Mouse (Mus musculus): ENCODE data around the gene Ppip5k1. TPM values are rescaled to one million over a fixed set of nuclear protein-coding genes. Genes with fewer than 3 reads are reported as not detected.

Gene Ppip5k1
- total RNA-seq, 1 experiment from 2014 or later, result 56.6 TPM

GRCm38 (mm10) chr2:121298131-121298530 is 57.1 kb downstream of the Ppip5k1 start:
- DNase-seq, result no peak

DNA sequence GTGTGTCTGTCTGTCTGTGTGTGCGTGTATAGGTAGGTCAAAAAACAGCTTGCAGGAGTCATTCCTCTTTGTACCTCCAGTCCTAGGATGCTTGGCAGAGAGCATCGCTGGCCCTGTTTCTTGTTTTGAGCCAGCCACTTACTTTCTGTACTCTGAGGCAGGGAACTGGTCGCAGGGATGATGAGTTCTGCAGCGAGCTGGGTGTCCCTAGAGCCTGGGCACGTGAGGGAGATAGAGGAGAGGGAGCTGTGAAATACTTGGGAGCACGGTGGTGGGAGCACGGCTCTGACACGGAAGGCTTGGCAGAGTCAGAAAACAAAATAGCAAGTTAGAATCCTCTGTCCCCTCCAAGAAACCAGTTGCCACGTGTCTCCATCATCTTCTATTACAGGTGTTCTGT is 57.5 kb downstream of the Ppip5k1 start:
- DNase-seq, result no peak

- DNase-seq, result no peak
These were observed 58.4 kb downstream of the Ppip5k1 start for GRCm38 (mm10) chr2:121296754-121297231.

GRCm38 (mm10) chr2:121295608-121296571 is 59.3 kb downstream of the Ppip5k1 start:
- no peak for DNase-seq

DNA sequence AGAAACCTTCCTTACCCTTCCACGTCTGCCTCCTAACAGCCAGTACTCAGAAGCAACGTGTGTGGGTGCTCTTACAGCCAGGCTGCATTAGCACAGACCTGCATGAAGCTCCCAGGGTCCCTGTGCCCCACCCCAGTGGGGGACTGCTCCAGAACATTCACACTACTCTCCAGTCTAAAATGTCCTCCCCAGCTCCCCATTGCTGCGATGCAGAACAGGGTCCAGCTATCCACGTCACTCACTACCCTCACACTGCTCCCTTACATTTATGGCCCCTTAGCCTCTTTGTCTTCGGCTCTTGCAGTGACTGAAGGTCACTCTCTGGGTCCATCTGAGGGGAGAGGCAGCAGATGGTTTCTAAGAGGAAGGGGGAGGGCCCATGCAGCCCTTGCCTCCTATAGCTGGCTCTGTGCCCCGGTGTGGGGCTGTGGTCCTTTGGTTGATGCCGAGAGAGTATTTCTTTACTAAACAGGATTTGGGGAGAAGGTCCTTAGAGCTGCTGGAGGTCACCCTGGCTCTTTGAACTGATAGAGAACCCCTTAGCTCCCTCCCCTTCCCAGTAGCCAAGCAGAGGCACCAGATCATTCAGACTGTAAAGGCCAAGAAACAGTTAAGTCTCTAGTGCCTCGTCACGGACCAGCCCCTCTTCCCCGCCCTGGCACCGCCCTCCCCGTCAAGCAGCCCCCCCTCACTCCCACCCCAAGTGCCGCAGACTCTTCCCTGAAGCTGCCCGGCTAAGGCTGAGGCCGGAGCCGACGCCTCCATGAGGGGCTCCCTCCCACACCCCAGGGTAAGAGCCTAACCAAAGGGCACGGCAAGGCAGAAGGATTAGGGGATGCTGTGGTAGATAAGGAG is 60.2 kb downstream of the Ppip5k1 start:
- DNase-seq, result peak; percentile 31

DNA sequence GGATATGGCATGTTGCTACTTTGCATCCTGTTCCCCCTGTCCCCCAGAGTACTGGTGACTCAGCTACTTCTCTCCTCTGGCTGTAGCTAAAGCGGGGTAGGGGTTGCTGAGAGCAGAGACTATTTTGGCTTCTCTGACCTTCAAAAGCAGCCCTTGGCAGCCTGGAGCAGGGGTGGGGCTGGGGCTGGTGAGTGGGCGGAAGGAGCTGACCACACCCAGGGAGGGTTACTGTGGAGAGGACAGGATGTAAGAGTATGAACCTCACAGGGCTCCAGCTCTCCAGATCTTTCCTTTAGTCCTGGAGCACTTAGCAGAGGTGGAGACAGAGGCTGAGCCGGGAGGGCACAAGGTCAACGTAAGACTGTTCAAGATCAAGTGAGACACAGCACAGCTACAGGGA is 61.0 kb downstream of the Ppip5k1 start:
- DNase-seq, result peak; percentile 33

DNA sequence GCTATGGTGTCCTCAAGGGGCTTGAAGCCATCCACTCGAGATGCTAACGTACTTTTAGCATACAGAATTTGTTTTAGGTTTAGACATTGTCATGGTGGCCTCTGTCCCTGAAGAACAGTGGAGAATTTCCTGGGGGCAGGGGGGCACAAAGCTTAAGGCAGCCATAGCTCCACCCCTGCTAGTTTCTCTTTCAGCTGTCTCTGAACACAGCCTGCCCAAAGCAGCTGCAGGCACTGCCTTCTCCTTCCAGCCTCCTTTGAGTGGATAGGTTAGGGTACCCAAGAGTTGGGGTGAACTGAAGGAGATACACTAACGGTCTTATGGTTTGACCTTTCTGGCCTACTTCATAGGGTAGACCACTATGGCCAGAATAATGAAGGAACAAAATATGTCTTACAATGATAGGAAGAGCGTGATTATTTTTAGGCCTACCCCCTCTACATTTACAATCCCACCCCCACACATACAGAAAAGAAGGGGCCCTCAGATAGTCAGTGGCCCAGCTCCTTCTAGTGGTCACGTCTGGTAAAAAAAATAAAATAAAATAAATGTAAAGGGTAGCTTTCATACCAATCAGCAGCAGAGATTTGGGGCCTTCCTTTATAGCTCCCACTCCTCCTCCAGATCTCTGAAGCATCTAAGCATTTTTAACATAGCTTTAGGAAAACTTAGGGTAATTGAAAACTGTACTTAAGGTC is 62.7 kb downstream of the Ppip5k1 start:
- DNase-seq, result no peak

- no peak for DNase-seq
These were observed 65.3 kb downstream of the Ppip5k1 start for GRCm38 (mm10) chr2:121289730-121290540.

DNA sequence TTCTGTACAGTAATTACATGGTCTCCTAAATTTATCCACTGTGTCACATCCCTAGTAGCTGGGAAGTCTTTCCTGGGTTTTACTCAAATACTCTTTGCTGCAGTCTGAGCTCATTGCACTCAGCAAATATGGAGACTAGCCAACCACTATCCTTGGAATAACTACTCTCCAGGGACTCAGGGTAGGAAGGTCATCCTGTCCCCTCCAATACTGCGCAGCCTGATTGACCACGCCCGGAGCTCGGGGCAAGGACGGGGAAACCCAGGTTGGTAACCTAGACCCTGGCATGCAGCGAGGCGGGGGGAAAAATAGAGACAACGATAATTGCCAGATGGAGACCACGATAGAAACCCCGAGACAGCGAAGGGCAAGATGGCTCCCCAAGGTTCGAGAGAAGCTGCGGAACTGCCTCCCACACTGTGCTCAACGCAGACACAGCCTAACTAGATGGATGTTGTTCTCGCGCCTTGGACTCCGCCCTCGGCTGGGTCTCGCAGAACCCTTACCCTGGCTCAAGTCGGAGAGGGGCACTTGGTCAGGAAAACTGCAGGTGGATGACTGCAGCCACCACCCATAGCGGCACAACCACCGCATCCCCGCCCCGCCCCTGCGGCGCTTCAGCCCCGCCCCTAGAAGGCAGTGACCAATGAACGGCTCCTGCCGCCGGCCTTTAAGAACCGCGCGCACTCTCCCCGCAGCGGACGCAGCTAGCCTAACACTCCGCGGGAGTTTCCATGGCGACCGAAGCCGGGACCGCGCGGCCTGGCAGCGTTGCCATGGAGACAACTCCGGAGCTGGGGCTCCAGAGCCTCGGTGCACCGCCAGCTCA is 66.1 kb downstream of the Ppip5k1 start, which contains the start of gene Map1a:
Gene Map1a (plus strand): TSS at position 700 of the 829 bp plus-strand sequence.
- peak; percentile 96 for DNase-seq

DNA sequence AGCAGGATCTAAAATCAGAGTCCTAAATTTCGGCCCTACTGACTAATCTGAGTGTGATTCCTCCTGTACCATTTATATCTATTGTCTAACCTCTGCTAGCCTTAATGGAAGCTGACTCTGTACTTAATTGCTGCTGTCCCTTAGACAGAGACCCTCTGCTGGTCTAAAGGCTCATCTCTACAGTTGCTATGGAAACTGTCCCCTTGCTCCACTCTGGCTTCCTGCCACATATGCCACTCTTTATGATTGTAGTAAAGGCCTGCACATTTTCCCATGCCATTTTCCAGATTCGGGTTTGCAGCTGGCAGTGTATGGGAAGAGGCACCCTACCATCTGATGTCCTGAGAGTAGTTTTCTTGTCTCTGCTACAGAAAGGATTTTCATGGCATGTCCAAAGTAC is 67.3 kb downstream of the Ppip5k1 start:
- no peak for DNase-seq

DNA sequence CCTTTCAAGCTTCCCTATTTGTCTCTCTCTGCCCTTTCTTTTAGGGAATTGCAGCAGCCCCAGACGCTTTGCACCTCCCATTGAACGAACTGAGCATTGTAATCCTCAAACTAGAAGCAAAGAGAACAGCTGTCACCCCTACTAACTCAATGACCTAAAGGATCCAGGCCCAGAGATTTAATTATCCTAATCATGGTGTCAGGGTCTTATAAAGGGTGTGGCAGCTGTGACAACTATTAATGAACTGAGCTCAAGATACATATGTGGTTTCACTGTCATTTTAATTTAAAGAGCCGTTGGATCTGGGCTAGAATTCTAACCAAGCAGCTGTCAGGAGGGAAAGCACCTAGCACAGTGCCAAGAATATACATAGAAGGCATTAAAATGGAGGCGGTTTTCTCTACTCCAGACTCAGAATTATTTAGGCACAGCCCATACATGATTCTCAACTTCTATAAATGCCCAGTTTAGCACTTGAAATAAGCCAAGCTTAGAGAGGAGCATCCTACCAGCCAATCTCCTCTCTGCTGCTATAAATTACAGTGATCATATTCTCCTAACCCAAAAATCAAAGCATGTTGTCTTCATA is 83.2 kb downstream of the Ppip5k1 start:
- no peak for DNase-seq

DNA sequence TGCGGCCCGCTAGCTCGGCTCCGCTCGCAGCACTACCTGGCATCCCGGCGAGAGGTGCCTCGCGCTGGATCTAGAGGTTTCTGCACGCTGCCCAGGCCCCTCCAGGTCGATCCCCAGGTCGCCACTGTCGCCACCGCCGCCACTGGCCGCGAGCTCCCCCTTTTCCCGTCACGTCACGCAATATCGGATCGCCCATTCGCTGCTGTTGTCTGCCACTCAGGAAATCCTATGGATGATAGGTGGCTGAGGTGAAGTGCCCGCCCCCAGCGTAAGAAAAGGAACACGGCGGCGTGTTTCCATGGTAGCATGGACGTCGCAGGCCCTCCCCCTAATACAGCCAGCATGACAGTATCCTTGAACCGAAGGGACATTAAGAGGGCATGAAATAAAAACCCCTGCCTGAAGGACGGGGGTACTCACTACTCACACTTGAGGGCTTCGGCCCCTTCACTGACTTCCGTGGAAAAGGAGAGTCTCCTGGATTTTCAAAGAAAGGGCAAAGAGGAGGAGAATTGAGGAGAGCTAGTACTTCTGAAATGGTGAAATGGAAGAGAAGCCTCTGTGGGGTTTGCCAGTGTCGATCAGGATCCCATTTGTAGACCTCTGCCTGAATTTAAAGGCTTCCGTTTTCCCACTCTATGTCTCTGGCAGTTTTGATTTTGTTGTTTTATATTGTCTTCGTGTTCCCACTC is 83.8 kb downstream of the Ppip5k1 start, which contains the start of gene Trp53bp1:
Gene Trp53bp1 (minus strand): TSS at position 172 of the 692 bp plus-strand sequence.
- peak; percentile 93 for DNase-seq

GRCm38 (mm10) chr2:121270521-121271235 is 84.5 kb downstream of the Ppip5k1 start:
- DNase-seq, result no peak

- no peak for DNase-seq
These were observed 86.8 kb downstream of the Ppip5k1 start for GRCm38 (mm10) chr2:121268446-121268845.
